Mouse (Mus musculus): ENCODE results near the gene Pdzrn4.
"Not testable (repeated sequence)": the region's sequence is repeated elsewhere in the genome, so short reads cannot be mapped to it uniquely, and the experiment has no call there.

The Pdzrn4 gene

DNA sequence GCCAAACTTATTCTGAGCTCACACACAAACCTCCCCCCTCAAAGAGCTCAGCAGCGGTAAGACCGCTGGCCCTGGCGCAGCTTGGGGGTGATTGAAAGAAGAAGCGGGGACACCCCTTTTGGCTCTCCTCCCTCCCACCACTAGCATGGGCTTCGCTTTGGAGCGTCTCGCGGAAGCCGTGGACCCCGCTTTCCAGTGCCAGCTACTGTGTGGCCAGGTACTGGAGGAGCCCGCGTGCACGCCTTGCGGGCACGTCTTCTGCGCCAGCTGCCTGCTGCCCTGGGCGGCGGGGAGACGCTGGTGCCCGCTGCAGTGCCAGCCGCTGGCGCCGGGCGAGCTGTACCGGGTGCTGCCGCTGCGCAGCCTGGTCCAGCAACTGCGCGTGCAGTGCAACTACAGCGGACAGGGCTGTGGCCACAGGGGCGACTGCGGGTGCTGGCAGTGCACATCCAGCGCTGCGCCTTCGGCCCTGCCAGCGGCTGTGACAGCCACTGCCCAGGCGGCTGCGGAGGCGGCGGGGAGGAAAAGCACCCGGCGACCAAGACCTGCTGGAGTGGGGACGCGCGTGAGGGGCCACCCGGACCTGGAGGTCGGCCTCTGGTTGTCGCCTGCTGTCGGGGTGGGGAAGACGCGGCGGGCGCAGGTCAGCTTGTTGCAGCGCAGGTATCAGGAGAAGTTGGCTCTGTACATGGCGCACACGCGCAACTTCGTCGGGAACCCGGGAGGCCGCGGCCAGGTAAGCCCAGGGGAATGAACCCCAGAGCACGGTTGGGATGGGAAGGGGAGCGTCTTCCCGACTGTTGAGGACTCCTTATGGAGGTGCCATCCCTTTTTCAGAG is at the start of gene Pdzrn4:
Pdzrn4 (plus strand) TSS at position 112 of the 839 bp plus-strand sequence.
- in situ Hi-C loops (cut with MboI; ENCODE audit: low sequenced_read_pairs): no loop called here

- in situ Hi-C loops (cut with MboI; ENCODE audit: low sequenced_read_pairs): no loop called here
Measured at GRCm38 (mm10) chr15:92347426-92347825, 49.3 kb upstream of the Pdzrn4 start.

- in situ Hi-C loops (cut with MboI; ENCODE audit: low sequenced_read_pairs): no loop called here
Measured at GRCm38 (mm10) chr15:92347902-92348301, 48.8 kb upstream of the Pdzrn4 start.

- in situ Hi-C loops (cut with MboI; ENCODE audit: low sequenced_read_pairs): not testable (repeated sequence)
Measured at GRCm38 (mm10) chr15:92348453-92348852, 48.2 kb upstream of the Pdzrn4 start.

GRCm38 (mm10) chr15:92364153-92364552 is 32.5 kb upstream of the Pdzrn4 start:
- in situ Hi-C loops (cut with MboI; ENCODE audit: low sequenced_read_pairs): no loop called here

GRCm38 (mm10) chr15:92364592-92364991 is 32.1 kb upstream of the Pdzrn4 start:
- in situ Hi-C loops (cut with MboI; ENCODE audit: low sequenced_read_pairs): no loop called here

GRCm38 (mm10) chr15:92394811-92395210 is 1.9 kb upstream of the Pdzrn4 start:
- in situ Hi-C loops (cut with MboI; ENCODE audit: low sequenced_read_pairs): no loop called here

GRCm38 (mm10) chr15:92398747-92399146 is 2.1 kb downstream of the Pdzrn4 start:
- in situ Hi-C loops (cut with MboI; ENCODE audit: low sequenced_read_pairs): no loop called here

GRCm38 (mm10) chr15:92399278-92399677 is 2.6 kb downstream of the Pdzrn4 start:
- in situ Hi-C loops (cut with MboI; ENCODE audit: low sequenced_read_pairs): no loop called here

GRCm38 (mm10) chr15:92401554-92401953 is 4.9 kb downstream of the Pdzrn4 start:
- in situ Hi-C loops (cut with MboI; ENCODE audit: low sequenced_read_pairs): no loop called here

GRCm38 (mm10) chr15:92415323-92415722 is 18.6 kb downstream of the Pdzrn4 start:
- in situ Hi-C loops (cut with MboI; ENCODE audit: low sequenced_read_pairs): no loop called here

DNA sequence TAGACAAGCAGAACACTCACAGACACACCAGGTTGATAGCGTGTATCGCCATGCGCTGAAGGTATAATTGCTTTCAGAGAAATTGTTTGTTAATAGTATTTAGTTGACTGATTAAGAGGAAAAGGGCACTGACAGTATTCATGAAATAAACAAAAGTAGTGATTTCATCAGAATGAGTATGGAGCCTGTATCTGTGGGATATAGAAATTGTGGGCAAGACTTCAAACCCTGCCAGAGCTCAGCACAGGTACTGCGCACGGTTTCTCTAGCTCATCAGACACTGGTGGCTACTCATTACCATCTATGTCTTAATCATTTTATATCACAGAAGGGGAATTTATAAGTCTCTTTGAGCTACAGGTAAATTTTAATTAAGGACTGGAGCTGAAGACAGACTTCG is 19.5 kb downstream of the Pdzrn4 start:
- in situ Hi-C loops (cut with MboI; ENCODE audit: low sequenced_read_pairs): no loop called here

DNA sequence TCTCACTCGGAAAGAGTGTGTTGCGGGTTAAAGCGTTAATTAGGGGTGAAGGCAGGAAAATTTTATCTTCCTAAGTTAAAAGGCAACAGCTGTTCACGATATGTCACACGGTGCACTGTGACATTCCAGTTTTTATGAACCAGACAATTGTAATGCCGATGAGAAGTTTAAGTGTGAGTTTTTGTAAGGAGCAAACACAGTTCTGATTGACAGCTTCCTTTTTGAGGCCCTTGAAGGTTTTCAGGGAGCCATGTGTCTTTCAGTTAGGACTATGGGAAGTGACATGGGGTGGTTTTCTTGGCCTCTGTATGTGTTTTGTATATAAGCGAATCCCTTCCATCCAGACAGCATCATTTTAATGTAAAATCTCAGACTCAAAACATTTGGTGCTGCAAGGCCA is 20.0 kb downstream of the Pdzrn4 start:
- in situ Hi-C loops (cut with MboI; ENCODE audit: low sequenced_read_pairs): no loop called here

DNA sequence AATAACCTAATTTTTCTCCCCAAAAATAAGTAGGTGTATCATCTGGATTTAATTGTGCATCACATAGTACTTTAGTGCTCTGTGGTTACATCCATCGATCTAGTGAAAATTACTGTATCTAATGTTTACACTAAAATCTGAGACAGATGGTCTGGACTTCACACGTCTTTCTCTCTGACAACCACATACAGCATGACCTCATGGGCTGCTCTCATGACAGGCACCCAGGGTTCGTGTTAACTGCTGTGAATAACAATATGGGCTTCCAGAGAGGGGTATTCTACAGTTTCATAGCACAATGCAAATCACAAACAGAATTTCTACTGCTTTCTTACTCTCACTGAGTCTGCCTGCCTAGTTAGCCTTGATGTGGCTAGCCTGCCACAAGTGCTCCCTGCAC is 20.4 kb downstream of the Pdzrn4 start:
- in situ Hi-C loops (cut with MboI; ENCODE audit: low sequenced_read_pairs): no loop called here

DNA sequence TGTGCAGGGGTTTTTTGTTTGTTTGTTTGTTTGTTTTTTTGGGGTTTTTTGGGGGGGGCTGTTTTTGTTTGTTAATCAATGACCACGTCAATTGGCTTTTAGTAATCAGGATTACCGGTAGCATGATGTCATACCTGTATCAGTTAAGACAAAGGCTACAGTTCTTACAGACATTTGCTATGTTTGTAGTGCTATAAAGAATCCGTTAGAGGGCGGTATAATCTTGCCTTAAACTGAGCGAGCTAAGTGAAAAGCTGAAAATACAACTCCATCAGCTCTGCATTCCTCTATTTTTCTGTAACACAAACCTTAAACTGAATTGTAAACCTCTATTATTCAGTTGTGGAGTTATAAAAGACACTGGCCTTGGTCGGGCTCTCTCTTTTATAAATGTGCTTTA is 37.9 kb downstream of the Pdzrn4 start:
- in situ Hi-C loops (cut with MboI; ENCODE audit: low sequenced_read_pairs): loop anchor here (25.0 kb wide), 2 partner anchors 778 to 1153 kb away; partner anchors contain the start of gene Prickle1

GRCm38 (mm10) chr15:92435306-92435705 is 38.6 kb downstream of the Pdzrn4 start:
- in situ Hi-C loops (cut with MboI; ENCODE audit: low sequenced_read_pairs): loop anchor here (25.0 kb wide), 2 partner anchors 777 to 1152 kb away; partner anchors contain the start of gene Prickle1

GRCm38 (mm10) chr15:92441630-92442180 is 45.0 kb downstream of the Pdzrn4 start:
- in situ Hi-C loops (cut with MboI; ENCODE audit: low sequenced_read_pairs): loop anchor here (25.0 kb wide), 2 partner anchors 771 to 1146 kb away; partner anchors contain the start of gene Prickle1

DNA sequence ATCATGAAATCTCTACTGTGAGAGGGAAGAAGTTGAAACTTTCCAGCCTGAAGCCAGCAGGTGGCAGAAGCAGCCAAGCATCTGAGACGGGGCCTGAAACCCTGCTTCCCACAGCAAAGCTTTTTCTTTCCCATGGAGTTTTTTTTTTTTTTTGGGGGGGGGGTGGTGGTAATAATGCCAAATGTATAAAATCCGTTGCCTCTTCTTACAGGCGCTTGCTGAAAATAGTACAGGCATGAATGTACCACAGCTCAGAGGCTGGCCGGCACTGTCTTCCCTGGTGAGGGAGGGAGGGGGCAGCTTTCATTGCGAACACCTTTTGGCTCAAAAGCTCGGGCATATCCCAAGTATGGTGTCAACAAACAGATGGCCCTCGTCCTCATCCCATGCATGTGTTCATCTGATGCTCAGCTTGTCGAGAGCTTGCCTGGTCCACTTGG is 51.0 kb downstream of the Pdzrn4 start:
- in situ Hi-C loops (cut with MboI; ENCODE audit: low sequenced_read_pairs): loop anchor here (25.0 kb wide), 2 partner anchors 765 to 1140 kb away; partner anchors contain the start of gene Prickle1

GRCm38 (mm10) chr15:92449112-92449511 is 52.4 kb downstream of the Pdzrn4 start:
- in situ Hi-C loops (cut with MboI; ENCODE audit: low sequenced_read_pairs): loop anchor here (25.0 kb wide), 2 partner anchors 763 to 1138 kb away; partner anchors contain the start of gene Prickle1

DNA sequence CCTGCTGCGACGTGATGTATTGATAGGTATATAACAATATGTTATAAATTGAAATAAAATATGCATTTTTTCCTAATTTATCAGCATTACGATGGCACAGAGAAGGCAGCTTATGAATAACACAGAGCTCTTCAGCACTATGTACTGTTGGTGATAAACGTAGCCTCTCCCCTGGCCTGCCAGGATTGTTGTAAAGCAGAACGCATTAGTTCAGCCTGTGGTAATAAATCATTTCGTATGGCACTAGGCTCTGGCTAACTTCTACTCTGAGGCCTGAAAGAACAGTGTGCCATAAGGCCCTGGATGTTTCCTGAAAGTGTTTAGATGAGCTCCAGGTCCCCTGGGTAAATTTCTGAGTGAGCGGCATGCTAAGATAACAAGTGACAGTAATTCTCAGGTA is 55.9 kb downstream of the Pdzrn4 start:
- in situ Hi-C loops (cut with MboI; ENCODE audit: low sequenced_read_pairs): no loop called here

DNA sequence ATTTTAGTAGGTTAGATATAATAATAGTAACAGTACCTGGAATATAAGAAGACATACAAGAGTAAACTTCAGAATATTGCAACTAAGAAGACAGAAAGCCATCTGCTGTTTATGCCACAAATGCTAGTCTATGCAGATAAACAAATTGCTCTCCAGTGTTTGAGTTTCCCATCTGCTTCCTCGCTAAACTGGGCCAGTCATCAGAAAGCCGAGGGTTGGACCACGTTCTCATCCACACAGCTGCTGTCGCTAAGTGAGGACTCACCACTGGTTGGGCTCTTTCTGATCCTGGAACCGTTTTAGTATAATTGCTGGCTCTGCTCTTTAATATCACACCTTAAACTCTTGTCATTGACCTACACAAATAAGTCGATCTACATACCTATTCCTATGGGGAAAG is 85.5 kb downstream of the Pdzrn4 start:
- in situ Hi-C loops (cut with MboI; ENCODE audit: low sequenced_read_pairs): no loop called here

- in situ Hi-C loops (cut with MboI; ENCODE audit: low sequenced_read_pairs): no loop called here
Measured at GRCm38 (mm10) chr15:92491376-92491775, 94.7 kb downstream of the Pdzrn4 start.
